Mouse (Mus musculus): ENCODE results near the gene Irf3.

Gene Irf3

DNA sequence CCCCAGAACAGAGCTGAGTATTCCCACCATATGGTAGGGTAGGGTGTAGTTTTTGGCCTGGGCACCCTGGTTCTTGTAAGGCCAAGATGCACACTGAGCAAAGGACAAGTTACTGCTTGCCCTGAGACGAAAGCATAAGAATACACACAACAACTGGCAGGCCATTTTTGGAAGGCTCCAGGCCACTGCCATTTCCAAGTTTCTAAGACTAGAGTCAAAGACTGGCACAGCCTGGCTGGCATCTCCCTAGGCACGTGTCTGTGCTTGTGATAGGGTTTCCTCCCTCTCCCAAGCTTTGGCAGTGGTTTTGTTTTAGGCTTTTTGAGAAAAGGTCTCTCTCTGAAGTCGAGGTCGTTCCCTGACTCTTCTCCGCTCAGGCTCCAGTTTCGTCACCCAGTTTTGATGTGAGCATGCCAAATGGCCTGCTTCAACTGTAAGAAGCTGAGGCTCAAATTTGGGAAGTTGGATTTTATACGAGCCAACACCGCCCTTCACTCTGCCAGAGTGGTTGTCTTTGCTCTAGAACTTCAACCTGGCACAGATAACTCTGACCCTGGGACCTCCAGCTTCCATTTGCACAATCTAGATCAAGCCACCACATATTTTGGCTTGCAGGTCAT, 28.3 kb downstream of the Irf3 start:
- H3K36me3 ChIP-seq (ENCODE audit: control insufficient read depth, insufficient read depth, low read length, poor library complexity, severe bottlenecking): no peaks in the 10 kb centered on the region
- no peak for DNase-seq (ENCODE audit: low read depth, low spot score)
- no peaks in the 10 kb centered on the region for H3K27me3 ChIP-seq (ENCODE audit: control insufficient read depth, insufficient read depth, low read length, poor library complexity, severe bottlenecking)

DNA sequence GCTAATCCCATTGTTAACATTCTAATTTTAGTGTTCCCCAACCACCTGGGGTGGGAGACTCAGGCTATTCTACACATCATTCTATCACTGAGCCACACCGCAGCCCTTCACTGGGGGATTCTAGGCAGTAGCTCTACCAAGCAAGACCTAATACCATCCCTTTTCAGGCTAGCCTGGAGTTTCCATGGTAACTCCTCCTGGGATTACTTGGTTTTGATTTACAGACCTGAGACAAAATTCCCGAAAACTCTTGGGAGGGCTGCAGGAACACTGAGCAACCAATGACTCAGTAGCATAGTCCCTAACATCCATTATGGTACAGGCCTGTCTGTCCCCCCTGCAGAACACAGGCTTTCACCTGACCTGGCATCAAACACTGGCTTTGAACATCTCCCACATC, 28.8 kb downstream of the Irf3 start:
- Histone ChIP-seq H3K36me3 (ENCODE audit: control insufficient read depth, insufficient read depth, low read length, poor library complexity, severe bottlenecking) (peaks cover 5% of the 10 kb centered on the region), H3K27me3 (ENCODE audit: control insufficient read depth, insufficient read depth, low read length, poor library complexity, severe bottlenecking) (no peaks in the 10 kb centered on the region)
- DNase-seq (ENCODE audit: low read depth, low spot score): no peak

DNA sequence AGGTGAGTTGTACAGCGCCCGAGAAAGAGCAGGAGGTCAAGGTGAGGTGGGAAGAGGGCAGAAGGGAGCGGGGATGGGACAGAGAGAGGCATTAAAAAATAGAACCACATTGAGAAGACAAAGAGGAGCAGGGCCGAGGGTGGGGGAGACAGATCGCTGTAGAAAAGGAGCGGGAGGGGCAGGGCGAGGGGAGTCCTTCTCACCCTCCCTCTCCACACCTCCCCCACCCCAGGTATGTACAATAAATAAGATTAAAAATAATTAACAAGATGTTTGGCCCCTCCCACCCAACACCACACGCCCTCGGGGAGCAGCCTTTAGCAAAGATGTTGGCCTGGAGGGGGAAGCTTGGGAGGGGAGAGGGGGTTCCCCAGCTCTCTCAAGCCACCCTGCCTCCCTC, 30.3 kb downstream of the Irf3 start:
- peaks cover 8% of the 10 kb centered on the region for H3K36me3 ChIP-seq (ENCODE audit: control insufficient read depth, insufficient read depth, low read length, poor library complexity, severe bottlenecking)
- no peak for DNase-seq (ENCODE audit: low read depth, low spot score)
- no peaks in the 10 kb centered on the region for H3K27me3 ChIP-seq (ENCODE audit: control insufficient read depth, insufficient read depth, low read length, poor library complexity, severe bottlenecking)

DNA sequence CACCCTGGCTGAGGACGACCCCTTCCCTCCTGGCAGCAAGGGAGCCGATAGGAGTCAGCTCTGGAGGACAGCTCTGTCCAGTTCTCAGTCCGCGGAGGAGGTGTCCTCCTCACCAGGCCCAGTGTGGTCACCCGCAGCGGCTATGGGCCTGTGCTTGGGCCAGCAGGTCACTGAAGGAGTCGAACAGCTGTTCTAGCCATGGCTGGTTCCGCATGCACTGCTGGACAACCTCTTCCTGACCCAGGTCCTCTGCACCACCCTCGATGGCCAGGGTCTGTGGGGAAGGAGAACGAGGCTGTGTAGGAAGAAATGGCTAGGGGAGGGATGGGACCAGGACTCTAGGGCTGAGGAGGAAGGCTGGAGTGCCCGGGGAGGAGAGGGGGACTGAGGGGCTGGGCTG, 30.9 kb downstream of the Irf3 start:
- peaks cover 9% of the 10 kb centered on the region for H3K36me3 ChIP-seq (ENCODE audit: control insufficient read depth, insufficient read depth, low read length, poor library complexity, severe bottlenecking)
- H3K27me3 ChIP-seq (ENCODE audit: control insufficient read depth, insufficient read depth, low read length, poor library complexity, severe bottlenecking): no peaks in the 10 kb centered on the region
- DNase-seq (ENCODE audit: low read depth, low spot score): no peak

DNA sequence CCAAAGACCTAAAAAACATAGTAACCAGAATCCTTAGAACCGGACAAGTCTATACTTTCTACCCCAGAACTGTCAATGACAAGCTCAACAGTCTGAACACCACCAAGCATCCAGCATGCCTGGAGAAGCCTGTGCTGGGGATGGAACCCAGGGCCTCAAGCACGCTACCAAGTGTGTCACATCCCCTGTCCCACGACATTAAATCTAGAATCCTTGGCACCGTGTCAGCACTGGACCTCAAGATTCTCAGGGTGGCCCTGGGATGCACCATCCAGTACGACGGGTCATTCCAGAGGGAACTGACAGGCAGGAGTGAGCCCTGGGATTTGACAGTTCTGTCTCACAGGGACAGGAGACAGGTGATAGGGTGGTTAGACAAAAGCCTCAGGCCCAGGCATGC, 32.5 kb downstream of the Irf3 start:
- DNase-seq (ENCODE audit: low read depth, low spot score): no peak
- Histone ChIP-seq H3K36me3 (ENCODE audit: control insufficient read depth, insufficient read depth, low read length, poor library complexity, severe bottlenecking) (peaks cover 16% of the 10 kb centered on the region), H3K27me3 (ENCODE audit: control insufficient read depth, insufficient read depth, low read length, poor library complexity, severe bottlenecking) (no peaks in the 10 kb centered on the region)

DNA sequence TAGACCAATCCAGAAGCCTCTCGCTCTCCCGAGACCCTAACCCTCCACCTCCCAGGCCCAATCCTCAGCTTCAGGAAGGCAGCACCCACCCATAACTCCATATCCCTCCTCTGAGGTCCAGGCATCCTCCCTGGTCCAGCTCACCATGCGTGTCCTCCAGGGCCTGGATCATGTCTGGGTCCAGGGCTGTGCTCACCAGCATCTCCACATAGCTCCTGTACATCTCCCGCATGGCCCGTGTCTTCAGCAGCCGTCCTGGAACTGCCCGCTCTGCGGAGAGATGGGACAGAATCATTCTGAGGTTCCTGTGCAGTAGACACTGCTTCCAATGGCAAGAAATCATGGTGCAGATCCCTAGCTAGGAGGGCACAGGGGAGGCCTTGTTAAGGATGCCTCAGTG, 33.4 kb downstream of the Irf3 start:
- no peaks in the 10 kb centered on the region for H3K27me3 ChIP-seq (ENCODE audit: control insufficient read depth, insufficient read depth, low read length, poor library complexity, severe bottlenecking)
- DNase-seq (ENCODE audit: low read depth, low spot score): no peak
- H3K36me3 ChIP-seq (ENCODE audit: control insufficient read depth, insufficient read depth, low read length, poor library complexity, severe bottlenecking): peaks cover 16% of the 10 kb centered on the region

DNA sequence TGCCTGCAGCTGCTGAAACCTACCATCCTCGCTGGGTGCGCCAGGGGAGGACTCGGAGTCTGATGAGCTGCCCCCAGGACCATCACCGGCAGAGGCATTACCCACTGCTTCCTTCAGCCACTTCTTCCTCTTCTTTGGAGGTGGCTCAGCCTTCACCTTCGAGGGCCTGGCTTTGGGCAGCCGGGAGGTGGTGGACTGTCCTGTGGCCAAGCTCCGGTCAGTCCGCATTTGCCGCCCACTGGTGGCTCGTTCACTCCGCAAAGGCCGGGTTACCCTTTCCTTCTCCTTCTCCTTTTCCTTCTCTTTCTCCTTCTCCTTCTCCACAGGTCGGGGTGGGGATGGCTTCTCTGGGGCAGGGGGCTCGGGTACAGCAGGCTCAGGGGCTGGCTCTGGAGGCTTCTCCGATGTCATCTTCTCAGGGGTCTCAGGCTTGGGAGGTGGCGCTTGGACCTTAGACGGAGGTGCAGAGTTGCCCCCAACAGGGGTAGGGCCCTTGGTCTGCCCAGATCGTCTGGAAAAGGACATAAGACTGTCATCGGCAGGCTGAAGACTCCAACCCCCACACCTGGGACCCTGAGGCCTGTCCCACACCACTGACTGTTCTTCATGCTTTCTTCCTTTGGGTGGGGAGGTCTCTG, 36.4 kb downstream of the Irf3 start:
- no peaks in the 10 kb centered on the region for H3K27me3 ChIP-seq (ENCODE audit: control insufficient read depth, insufficient read depth, low read length, poor library complexity, severe bottlenecking)
- DNase-seq (ENCODE audit: low read depth, low spot score): no peak
- peaks cover 16% of the 10 kb centered on the region for H3K36me3 ChIP-seq (ENCODE audit: control insufficient read depth, insufficient read depth, low read length, poor library complexity, severe bottlenecking)

DNA sequence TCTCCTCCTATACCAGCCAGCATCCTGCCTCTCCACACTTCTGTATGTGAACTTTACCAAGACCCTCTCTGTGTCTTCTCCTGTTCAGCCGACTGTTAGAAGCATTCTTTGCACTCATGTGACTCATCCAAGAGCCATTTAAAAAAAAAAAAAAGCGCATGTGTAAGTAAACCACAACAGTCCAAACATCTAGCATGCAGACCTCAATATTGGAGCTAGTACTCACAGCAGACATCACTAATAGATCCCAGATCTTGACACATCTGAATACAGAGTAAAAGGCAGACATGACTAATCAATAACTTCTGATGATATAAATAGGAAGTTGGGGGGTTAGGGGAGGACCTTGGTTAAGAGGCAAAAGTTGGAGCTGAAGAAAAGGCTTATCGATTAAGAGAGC, 38.2 kb downstream of the Irf3 start:
- Histone ChIP-seq H3K36me3 (ENCODE audit: control insufficient read depth, insufficient read depth, low read length, poor library complexity, severe bottlenecking) (peaks cover 20% of the 10 kb centered on the region), H3K27me3 (ENCODE audit: control insufficient read depth, insufficient read depth, low read length, poor library complexity, severe bottlenecking) (no peaks in the 10 kb centered on the region)
- DNase-seq (ENCODE audit: low read depth, low spot score): no peak

DNA sequence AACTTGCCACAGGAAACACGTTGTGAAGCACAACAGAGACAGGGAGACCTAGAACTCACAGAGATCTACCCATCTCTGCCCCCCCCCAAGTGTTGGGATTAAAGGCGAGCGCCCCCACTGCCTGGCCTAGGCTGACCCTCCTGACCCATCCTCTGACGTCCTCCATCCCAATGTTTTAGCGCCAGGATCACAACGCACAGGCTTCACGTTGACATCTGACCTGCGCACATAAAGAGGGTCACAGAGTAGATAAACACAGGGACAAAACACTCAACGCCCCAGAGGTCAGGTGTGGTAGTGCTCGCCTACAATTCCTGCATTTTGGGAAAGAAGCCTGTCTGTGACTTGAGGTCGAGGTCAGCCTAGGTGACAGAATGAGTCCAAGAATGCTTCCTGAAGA, 39.3 kb downstream of the Irf3 start:
- Histone ChIP-seq H3K27me3 (ENCODE audit: control insufficient read depth, insufficient read depth, low read length, poor library complexity, severe bottlenecking) (no peaks in the 10 kb centered on the region), H3K36me3 (ENCODE audit: control insufficient read depth, insufficient read depth, low read length, poor library complexity, severe bottlenecking) (peaks cover 16% of the 10 kb centered on the region)
- DNase-seq (ENCODE audit: low read depth, low spot score): no peak

DNA sequence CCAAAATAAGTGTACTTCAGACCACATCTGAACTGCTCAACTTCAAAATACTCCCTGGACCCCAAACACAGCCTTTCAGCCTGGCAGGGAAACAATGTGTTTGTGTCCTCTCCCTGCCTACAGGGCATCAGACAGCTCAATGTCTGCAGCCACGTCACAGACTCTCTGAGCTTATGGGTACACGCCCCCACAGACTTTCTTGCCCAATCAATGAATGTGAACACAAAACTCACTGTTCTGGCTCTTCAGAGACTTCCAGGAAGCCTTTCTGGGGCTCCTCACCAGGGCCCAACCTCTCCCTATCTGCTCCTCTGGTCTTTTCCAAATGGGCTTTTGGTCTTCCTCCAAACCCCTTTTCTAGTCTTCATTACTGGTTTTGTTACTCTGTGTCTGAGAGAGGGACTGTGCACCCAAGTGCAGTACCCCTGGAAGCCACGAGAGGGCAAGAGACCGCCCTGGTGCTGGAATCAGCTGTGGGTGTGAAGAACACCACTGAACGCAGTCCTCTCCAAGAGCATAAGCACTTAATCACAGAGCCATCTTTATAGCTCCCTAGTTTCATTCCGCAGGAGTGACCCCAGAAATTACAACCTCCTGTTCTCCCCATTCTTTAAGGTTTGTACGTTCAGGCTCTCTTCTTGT, 40.4 kb downstream of the Irf3 start:
- peaks cover 14% of the 10 kb centered on the region for H3K36me3 ChIP-seq (ENCODE audit: control insufficient read depth, insufficient read depth, low read length, poor library complexity, severe bottlenecking)
- no peaks in the 10 kb centered on the region for H3K27me3 ChIP-seq (ENCODE audit: control insufficient read depth, insufficient read depth, low read length, poor library complexity, severe bottlenecking)
- peak; percentile 77 for DNase-seq (ENCODE audit: low read depth, low spot score)

DNA sequence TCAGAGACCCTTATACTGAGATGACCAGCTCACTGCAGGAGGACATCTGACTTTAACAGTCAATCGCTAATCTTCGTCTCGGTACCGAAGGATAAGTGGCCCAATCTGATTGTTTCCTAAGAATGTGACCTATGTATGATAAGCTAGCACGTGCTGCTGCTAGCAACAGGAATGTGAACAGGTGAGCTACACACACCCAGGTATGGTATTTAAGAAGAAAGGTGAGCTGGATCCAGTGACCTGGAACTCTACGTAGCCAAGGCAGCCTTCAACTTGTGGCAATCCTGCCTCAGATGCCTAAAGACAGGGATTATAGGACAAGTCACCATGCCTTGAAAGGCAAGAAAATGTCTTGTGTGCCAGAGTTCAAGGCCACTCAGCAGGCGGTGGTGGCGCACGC, 41.0 kb downstream of the Irf3 start:
- Histone ChIP-seq H3K36me3 (ENCODE audit: control insufficient read depth, insufficient read depth, low read length, poor library complexity, severe bottlenecking) (peaks cover 12% of the 10 kb centered on the region), H3K27me3 (ENCODE audit: control insufficient read depth, insufficient read depth, low read length, poor library complexity, severe bottlenecking) (no peaks in the 10 kb centered on the region)
- no peak for DNase-seq (ENCODE audit: low read depth, low spot score)

DNA sequence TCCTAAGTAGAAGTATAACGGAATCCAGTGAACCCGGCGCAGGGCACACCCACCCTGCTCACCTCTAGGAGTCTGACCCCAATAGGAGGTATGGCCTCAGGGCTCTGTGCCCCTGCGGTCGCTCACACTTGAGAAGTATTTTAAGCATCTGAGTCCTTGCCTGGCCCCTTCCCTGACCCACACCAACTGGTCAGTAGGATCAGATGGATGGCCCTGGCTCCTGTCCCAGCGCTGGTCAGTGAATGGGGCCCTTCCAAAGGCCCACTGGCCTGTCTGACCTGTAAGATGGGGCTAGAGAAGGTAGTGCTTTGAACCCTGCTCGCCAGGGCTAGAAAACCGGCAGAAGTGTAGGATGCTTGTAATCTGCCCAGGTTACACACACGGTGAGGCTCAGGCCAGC, 43.4 kb downstream of the Irf3 start:
- DNase-seq (ENCODE audit: low read depth, low spot score): no peak
- peaks cover 9% of the 10 kb centered on the region for H3K36me3 ChIP-seq (ENCODE audit: control insufficient read depth, insufficient read depth, low read length, poor library complexity, severe bottlenecking)
- H3K27me3 ChIP-seq (ENCODE audit: control insufficient read depth, insufficient read depth, low read length, poor library complexity, severe bottlenecking): no peaks in the 10 kb centered on the region

DNA sequence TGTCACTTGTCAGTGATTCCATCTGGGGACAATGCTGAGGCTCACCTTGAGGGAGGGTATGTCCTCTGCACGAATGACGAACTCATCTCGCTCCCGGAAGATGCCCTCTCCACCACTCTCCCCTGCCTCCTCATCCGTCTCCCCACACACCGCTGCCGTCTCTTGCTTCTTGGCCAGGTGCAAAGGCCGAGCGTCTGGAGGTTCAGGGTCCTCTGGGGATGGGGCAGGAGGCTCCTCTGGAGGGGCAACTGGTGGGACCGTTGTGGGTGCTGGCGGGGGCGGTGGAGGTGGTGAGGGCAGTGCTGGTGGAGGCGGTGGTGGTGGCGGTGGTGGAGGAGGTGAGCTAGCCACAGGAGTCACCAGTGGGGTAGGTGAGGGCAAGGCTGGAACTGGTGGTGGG, 45.9 kb downstream of the Irf3 start:
- no peak for DNase-seq (ENCODE audit: low read depth, low spot score)
- Histone ChIP-seq H3K36me3 (ENCODE audit: control insufficient read depth, insufficient read depth, low read length, poor library complexity, severe bottlenecking) (peaks cover 21% of the 10 kb centered on the region), H3K27me3 (ENCODE audit: control insufficient read depth, insufficient read depth, low read length, poor library complexity, severe bottlenecking) (no peaks in the 10 kb centered on the region)

DNA sequence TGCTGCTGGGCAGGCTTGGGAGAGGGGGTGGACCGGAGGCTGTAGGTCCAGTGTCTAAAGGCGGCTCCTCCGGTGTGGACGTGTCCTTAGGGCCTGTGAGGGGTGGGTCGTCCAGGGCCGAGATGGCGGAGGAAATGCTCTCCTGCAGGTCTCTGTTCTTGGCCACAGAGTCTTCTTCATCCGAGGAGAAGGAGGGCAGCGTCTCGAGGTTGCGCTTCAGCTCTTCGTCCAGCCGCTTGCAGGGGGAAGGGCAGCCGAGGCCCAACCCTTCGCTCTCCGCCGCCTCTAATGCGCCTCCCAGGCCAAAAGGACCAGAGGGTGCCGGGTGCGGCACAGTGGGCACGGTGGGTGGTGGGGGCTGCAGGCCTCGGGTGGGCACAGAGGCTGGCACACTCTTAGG, 48.3 kb downstream of the Irf3 start:
- DNase-seq (ENCODE audit: low read depth, low spot score): no peak
- Histone ChIP-seq H3K36me3 (ENCODE audit: control insufficient read depth, insufficient read depth, low read length, poor library complexity, severe bottlenecking) (peaks cover 22% of the 10 kb centered on the region), H3K27me3 (ENCODE audit: control insufficient read depth, insufficient read depth, low read length, poor library complexity, severe bottlenecking) (no peaks in the 10 kb centered on the region)

DNA sequence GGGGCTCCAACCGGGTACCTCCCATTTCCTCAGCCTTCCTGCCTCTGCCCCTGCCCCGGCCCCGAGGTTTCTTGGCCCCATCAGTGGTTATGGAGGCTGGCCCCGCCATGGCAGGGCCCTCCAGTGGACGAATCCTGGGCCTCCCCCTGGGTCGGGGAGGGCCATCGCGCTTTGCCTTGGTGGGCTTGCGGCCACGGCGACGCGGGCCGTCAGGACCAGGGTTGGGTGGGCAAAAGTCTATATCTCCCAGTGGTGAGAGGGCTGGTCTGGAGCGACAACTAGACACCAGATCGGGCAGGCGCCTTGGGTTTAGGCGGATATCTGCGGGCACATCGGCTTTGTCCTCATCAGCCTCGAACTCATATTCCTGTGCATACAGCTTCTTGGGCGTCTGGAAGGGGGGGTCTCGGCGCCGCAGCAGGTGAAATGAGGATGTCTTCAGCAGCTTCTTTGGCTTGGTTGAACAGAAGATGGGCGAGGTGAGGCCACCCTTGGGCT, 49.5 kb downstream of the Irf3 start:
- no peaks in the 10 kb centered on the region for H3K27me3 ChIP-seq (ENCODE audit: control insufficient read depth, insufficient read depth, low read length, poor library complexity, severe bottlenecking)
- H3K36me3 ChIP-seq (ENCODE audit: control insufficient read depth, insufficient read depth, low read length, poor library complexity, severe bottlenecking): peaks cover 21% of the 10 kb centered on the region
- no peak for DNase-seq (ENCODE audit: low read depth, low spot score)
